9 mouse cellular contexts compared by ENCODE assay signal in genomic region chr12:71293960-71294942, GRCm38 (mm10). TPM values are rescaled to one million over a fixed set of nuclear protein-coding genes. Genes with fewer than 3 reads are reported as not detected.
A peak's percentile ranks its signal among the peaks of the same experiment; 100 is the strongest.
DNase-seq lines count a peak whose midpoint lies in the region; ATAC-seq lines count a peak whose summit lies in the region.
"Had no signal": no experiment of that assay in that cellular context is flagged by ENCODE, and none has a peak within 500 bp of the region (broad histone marks: within the 10 kb centered on the region; RNA-seq: fewer than 3 reads in every experiment).

No protein-coding gene starts in this region.

- H3K27me3 ChIP-seq in neural tube, embryonic 11.5 days (ENCODE audit: control insufficient read depth, insufficient read depth, low read length): no peaks in the 10 kb centered on the region
- H3K27me3 ChIP-seq in forebrain, embryonic 16.5 days (replicated peaks; ENCODE audit: control insufficient read depth, insufficient read depth, low read length): no peaks in the 10 kb centered on the region

- peak; percentile 36 for DNase-seq in neural tube, embryonic 11.5 days (ENCODE audit: low spot score)
- no peak for DNase-seq in neural tube, embryonic 10.5 days (ENCODE audit: extremely low spot score, low spot score)
- DNase-seq in thymus, postnatal 25 days: peak; percentile 32
- DNase-seq in adrenal gland, adult 8-10 months: no peak
- DNase-seq in spleen, adult 12 weeks (ENCODE audit: low spot score): no peak
- DNase-seq in heart, adult 8-10 months (ENCODE audit: low spot score): no peak

- peak; percentile 41; the same call in 1 of the 2 replicates for ATAC-seq in neural tube, embryonic 11.5 days (ENCODE audit: insufficient read depth, low FRiP score, low TSS enrichment)
- ATAC-seq in forebrain, embryonic 16.5 days: peak; percentile 57; the same call in 1 of the 2 replicates

- no peak overlapping the region for H3K9ac ChIP-seq in neural tube, embryonic 11.5 days (ENCODE audit: low read length)
- H3K9ac ChIP-seq in forebrain, embryonic 16.5 days (replicated peaks; ENCODE audit: low read depth, low read length): no peak overlapping the region

- H3K4me2 ChIP-seq in neural tube, embryonic 11.5 days (ENCODE audit: low read depth): peak overlapping the region; percentile 29
- H3K4me2 ChIP-seq in forebrain, embryonic 16.5 days (ENCODE audit: low read length): peak overlapping the region; percentile 47

- no peaks in the 10 kb centered on the region for H3K36me3 ChIP-seq in neural tube, embryonic 11.5 days (ENCODE audit: control insufficient read depth, insufficient read depth, low read length)
- H3K36me3 ChIP-seq in forebrain, embryonic 16.5 days (ENCODE audit: control insufficient read depth, insufficient read depth): no peaks in the 10 kb centered on the region
- no peaks in the 10 kb centered on the region for H3K36me3 ChIP-seq in macrophage (ENCODE audit: inconsistent target)

- H3K79me2 ChIP-seq in macrophage (ENCODE audit: inconsistent target): no peaks in the 10 kb centered on the region

- WGBS in neural tube, embryonic 11.5 days: 23% methylated on average over 22 of the region's 22 CpGs
- 19% methylated on average over 22 of the region's 22 CpGs for WGBS in forebrain, embryonic 16.5 days
- WGBS in macrophage (ENCODE audit: missing documents): 30% methylated on average over 22 of the region's 22 CpGs

- no peaks in the 10 kb centered on the region for H3K9me3 ChIP-seq in neural tube, embryonic 11.5 days (ENCODE audit: control insufficient read depth, low read length)
- no peaks in the 10 kb centered on the region for H3K9me3 ChIP-seq in forebrain, embryonic 16.5 days (ENCODE audit: control insufficient read depth, low read length)

- H3K27ac ChIP-seq in neural tube, embryonic 11.5 days (ENCODE audit: low read depth, low read length): no peak overlapping the region
- no peak overlapping the region for H3K27ac ChIP-seq in forebrain, embryonic 16.5 days (ENCODE audit: low read length)
- no peak overlapping the region for H3K27ac ChIP-seq in macrophage

- H3K4me1 ChIP-seq in neural tube, embryonic 11.5 days (ENCODE audit: control insufficient read depth, insufficient read depth, low read length): no peaks in the 10 kb centered on the region
- peaks cover 14% of the 10 kb centered on the region; the same call in 1 of the 2 replicates for H3K4me1 ChIP-seq in forebrain, embryonic 16.5 days (replicated peaks; ENCODE audit: control insufficient read depth, insufficient read depth, low read length)

- no peak overlapping the region for H3K4me3 ChIP-seq in neural tube, embryonic 11.5 days (ENCODE audit: low read depth, low read length)
- peak overlapping the region; percentile 10 for H3K4me3 ChIP-seq in forebrain, embryonic 16.5 days (replicated peaks; ENCODE audit: low read length)
- H3K4me3 ChIP-seq in macrophage (ENCODE audit: inconsistent target): peak overlapping the region; percentile 5; the same call in 1 of the 2 replicates
- H3K4me3 ChIP-seq: myocyte had no signal

RNA-seq across cellular contexts. Expression of gene Dact1, which starts 15.4 kb away (rescaled TPM):
- 21.1 and 22.2 TPM in 2 replicates for polyA plus RNA-seq in neural tube, embryonic 11.5 days (2014; fragmentation: Nextera tagmentation; extraction: Ambion mirVana)
- polyA plus RNA-seq in forebrain, embryonic 16.5 days (2015; fragmentation: Nextera tagmentation; extraction: Ambion mirVana): 31.1 and 31.4 TPM in 2 replicates
- total RNA-seq in macrophage (2018; cell fraction: chromatin; rRNA removed): 1 to 10 TPM in 2 of 26 experiments, under 1 TPM in 24; 0.26 to 1.8 (median 0.66) TPM
- under 1 TPM in 11 of 26 experiments, not detected in 15; 0.03 to 0.10 (median 0.06) TPM for total RNA-seq in macrophage (2018; cell fraction: cytosol; rRNA removed)
- total RNA-seq in macrophage (2018; cell fraction: nucleus; rRNA removed): under 1 TPM in 23 of 26 experiments, not detected in 3; 0.17 to 0.89 (median 0.39) TPM
- not detected in 3 replicates for polyA plus RNA-seq in macrophage (2018)
- total RNA-seq in adrenal gland, adult 8-10 months (2022): 10 to 100 TPM; 15.6 to 29.4 (median 22.5) TPM
- 1 to 10 TPM; 2.5 to 4.5 (median 3.6) TPM for total RNA-seq in heart, adult 8-10 months (2022)

Comparison
In these comparisons a context has a peak if more than half of its experiments do, and no peak if none do; other contexts are left out.
1. DNase-seq: peak in neural tube, embryonic 11.5 days (single experiment) and thymus, postnatal 25 days (single experiment); none in neural tube, embryonic 10.5 days (single experiment), adrenal gland, adult 8-10 months (single experiment), spleen, adult 12 weeks (single experiment) and heart, adult 8-10 months (single experiment).
2. RNA of gene Dact1, which starts 15.4 kb away (polyA plus RNA-seq): 31.1 to 31.4 TPM in forebrain, embryonic 16.5 days and 21.1 to 22.2 TPM in neural tube, embryonic 11.5 days; not detected in macrophage; every median in the first group is over 10 times any median in the second.